Mouse (Mus musculus): ENCODE data around the gene Il12rb1. TPM values are rescaled to one million over a fixed set of nuclear protein-coding genes. Genes with fewer than 3 reads are reported as not detected.

The Il12rb1 gene
- polyA plus RNA-seq, 1 experiment from 2014 or later, result 0.20 TPM

- Histone ChIP-seq H3K36me3 (no peaks in the 10 kb centered on the region), H3K27ac (no peak overlapping the region), H3K4me2 (no peak overlapping the region), H3K4me1 (replicated peaks) (peaks cover 43% of the 10 kb centered on the region), H3K9me3 (replicated peaks) (no peaks in the 10 kb centered on the region), H3K4me3 (replicated peaks) (no peak overlapping the region), H3K27me3 (peaks cover 54% of the 10 kb centered on the region), H3K9ac (no peak overlapping the region)
- ATAC-seq (ENCODE audit: low read depth) (no peak), DNase-seq (no peak)
- 23% methylated on average over 2 of the region's 2 CpGs for WGBS (ENCODE audit: insufficient replicate concordance)
These were observed 45.6 kb downstream of the Il12rb1 start for GRCm38 (mm10) chr8:70853863-70854262.

- peaks cover 47% of the 10 kb centered on the region for H3K27me3 ChIP-seq
- ATAC-seq (ENCODE audit: low read depth), result no peak
- no peak overlapping the region for H3K4me3 ChIP-seq (replicated peaks)
- no peaks in the 10 kb centered on the region for H3K9me3 ChIP-seq (replicated peaks)
- H3K4me2 ChIP-seq, result peak overlapping the region; percentile 78; the same call in 1 of the 2 replicates
- WGBS (ENCODE audit: insufficient replicate concordance), result 55% methylated on average over 5 of the region's 5 CpGs
- H3K27ac ChIP-seq, result no peak overlapping the region
- no peak for DNase-seq
- no peaks in the 10 kb centered on the region for H3K36me3 ChIP-seq
- H3K9ac ChIP-seq, result no peak overlapping the region
- H3K4me1 ChIP-seq (replicated peaks), result peaks cover 38% of the 10 kb centered on the region
These were observed 47.8 kb downstream of the Il12rb1 start for GRCm38 (mm10) chr8:70856028-70856427.

- WGBS (ENCODE audit: insufficient replicate concordance), result 9% methylated on average over 33 of the region's 33 CpGs
- Histone ChIP-seq H3K9me3 (replicated peaks) (no peaks in the 10 kb centered on the region), H3K36me3 (no peaks in the 10 kb centered on the region), H3K4me2 (peak overlapping the region; percentile 78), H3K9ac (peak overlapping the region; percentile 60), H3K4me3 (replicated peaks) (peak overlapping the region; percentile 53), H3K27me3 (peaks cover 50% of the 10 kb centered on the region), H3K27ac (no peak overlapping the region), H3K4me1 (replicated peaks) (peaks cover 31% of the 10 kb centered on the region)
- ATAC-seq (ENCODE audit: low read depth) (peak; percentile 79), DNase-seq (peak; percentile 65)
These were observed 48.4 kb downstream of the Il12rb1 start for GRCm38 (mm10) chr8:70856541-70857197.

- ATAC-seq (ENCODE audit: low read depth), result no peak
- no peak for DNase-seq
- Histone ChIP-seq H3K4me3 (replicated peaks) (no peak overlapping the region), H3K27me3 (peaks cover 53% of the 10 kb centered on the region), H3K4me2 (no peak overlapping the region), H3K36me3 (no peaks in the 10 kb centered on the region), H3K27ac (no peak overlapping the region), H3K4me1 (replicated peaks) (peaks cover 26% of the 10 kb centered on the region), H3K9ac (0 out of 2 replicates have a peak overlapping the region, but pooled peaks have one; percentile 60), H3K9me3 (replicated peaks) (no peaks in the 10 kb centered on the region)
- 20% methylated on average over 4 of the region's 4 CpGs for WGBS (ENCODE audit: insufficient replicate concordance)
These were observed 49.3 kb downstream of the Il12rb1 start for GRCm38 (mm10) chr8:70857516-70857915.

- H3K9ac ChIP-seq, result peak within 1 kb of the TSS; percentile 19; the same call in 1 of the 2 replicates
- WGBS (ENCODE audit: insufficient replicate concordance), result 2% methylated on average over 55 of the region's 55 CpGs
- DNase-seq (no peak), ATAC-seq (ENCODE audit: low read depth) (no peak)
- no peak within 1 kb of the TSS for H3K27ac ChIP-seq
- peak within 1 kb of the TSS; percentile 74 for H3K4me3 ChIP-seq (replicated peaks)
- H3K9me3 ChIP-seq (replicated peaks), result no peaks in the 10 kb centered on the region
- H3K4me1 ChIP-seq (replicated peaks), result peaks cover 52% of the 10 kb centered on the region
- peaks cover 53% of the 10 kb centered on the region for H3K27me3 ChIP-seq
- peaks cover 6% of the 10 kb centered on the region for H3K36me3 ChIP-seq
- peak within 1 kb of the TSS; percentile 88 for H3K4me2 ChIP-seq
These were observed 54.8 kb downstream of the Il12rb1 start, which contains the start of gene Kcnn1 for GRCm38 (mm10) chr8:70862824-70863641. Kcnn1 (minus strand) TSS chr8:70863258.

GRCm38 (mm10) chr8:70863956-70864711 lies 55.9 kb downstream of the Il12rb1 start:
- peak overlapping the region; percentile 88 for H3K4me2 ChIP-seq
- 1% methylated on average over 46 of the region's 46 CpGs for WGBS (ENCODE audit: insufficient replicate concordance)
- peaks cover 53% of the 10 kb centered on the region for H3K27me3 ChIP-seq
- ATAC-seq (ENCODE audit: low read depth) (no peak), DNase-seq (no peak)
- H3K4me1 ChIP-seq (replicated peaks), result peaks cover 57% of the 10 kb centered on the region
- H3K27ac ChIP-seq, result no peak overlapping the region
- peak overlapping the region; percentile 74 for H3K4me3 ChIP-seq (replicated peaks)
- H3K9ac ChIP-seq, result peak overlapping the region; percentile 13
- H3K9me3 ChIP-seq (replicated peaks), result no peaks in the 10 kb centered on the region
- H3K36me3 ChIP-seq, result peaks cover 15% of the 10 kb centered on the region

- Histone ChIP-seq H3K4me3 (replicated peaks) (peak overlapping the region; percentile 74), H3K4me2 (peak overlapping the region; percentile 88), H3K9me3 (replicated peaks) (no peaks in the 10 kb centered on the region), H3K36me3 (peaks cover 15% of the 10 kb centered on the region), H3K9ac (peak overlapping the region; percentile 77), H3K4me1 (replicated peaks) (peaks cover 63% of the 10 kb centered on the region), H3K27ac (no peak overlapping the region), H3K27me3 (peaks cover 53% of the 10 kb centered on the region)
- no peak for ATAC-seq (ENCODE audit: low read depth)
- WGBS (ENCODE audit: insufficient replicate concordance), result 2% methylated on average over 24 of the region's 24 CpGs
- DNase-seq, result no peak
These were observed 56.5 kb downstream of the Il12rb1 start for GRCm38 (mm10) chr8:70864712-70865221.

- peak overlapping the region; percentile 88 for H3K4me2 ChIP-seq
- H3K36me3 ChIP-seq, result peaks cover 15% of the 10 kb centered on the region
- peak; percentile 87 for ATAC-seq (ENCODE audit: low read depth)
- peak; percentile 97 for DNase-seq
- H3K27ac ChIP-seq, result peak overlapping the region; percentile 91
- no peaks in the 10 kb centered on the region for H3K9me3 ChIP-seq (replicated peaks)
- peak overlapping the region; percentile 77 for H3K9ac ChIP-seq
- H3K27me3 ChIP-seq, result peaks cover 49% of the 10 kb centered on the region
- peak overlapping the region; percentile 74 for H3K4me3 ChIP-seq (replicated peaks)
- under 1% methylated on average over 46 of the region's 46 CpGs for WGBS (ENCODE audit: insufficient replicate concordance)
- H3K4me1 ChIP-seq (replicated peaks), result peaks cover 68% of the 10 kb centered on the region
These were observed 57.2 kb downstream of the Il12rb1 start for GRCm38 (mm10) chr8:70865350-70866000.

GRCm38 (mm10) chr8:70866001-70866520 lies 57.8 kb downstream of the Il12rb1 start:
- no peak for DNase-seq
- H3K9ac ChIP-seq, result peak overlapping the region; percentile 68
- WGBS (ENCODE audit: insufficient replicate concordance), result 10% methylated on average over 12 of the region's 12 CpGs

GRCm38 (mm10) chr8:70866566-70866965 lies 58.3 kb downstream of the Il12rb1 start:
- H3K4me1 ChIP-seq (replicated peaks), result peaks cover 73% of the 10 kb centered on the region
- H3K4me2 ChIP-seq, result peak overlapping the region; percentile 88

More at GRCm38 (mm10) chr8:70866001-70866520, 57.8 kb downstream of the Il12rb1 start:
- peak overlapping the region; percentile 88 for H3K4me2 ChIP-seq
- peaks cover 15% of the 10 kb centered on the region for H3K36me3 ChIP-seq
- peak overlapping the region; percentile 91 for H3K27ac ChIP-seq
- peak; percentile 13; the same call in 1 of the 2 replicates for ATAC-seq (ENCODE audit: low read depth)
- no peaks in the 10 kb centered on the region for H3K9me3 ChIP-seq (replicated peaks)
- H3K27me3 ChIP-seq, result peaks cover 45% of the 10 kb centered on the region
- H3K4me1 ChIP-seq (replicated peaks), result peaks cover 68% of the 10 kb centered on the region
- H3K4me3 ChIP-seq (replicated peaks), result peak overlapping the region; percentile 74

More at GRCm38 (mm10) chr8:70866566-70866965, 58.3 kb downstream of the Il12rb1 start:
- DNase-seq, result no peak
- peaks cover 40% of the 10 kb centered on the region for H3K27me3 ChIP-seq
- H3K27ac ChIP-seq, result peak overlapping the region; percentile 91
- peak overlapping the region; percentile 74 for H3K4me3 ChIP-seq (replicated peaks)
- H3K9me3 ChIP-seq (replicated peaks), result no peaks in the 10 kb centered on the region
- H3K36me3 ChIP-seq, result peaks cover 15% of the 10 kb centered on the region
- WGBS (ENCODE audit: insufficient replicate concordance), result 86% methylated on average over 7 of the region's 7 CpGs
- ATAC-seq (ENCODE audit: low read depth), result no peak
- H3K9ac ChIP-seq, result 0 out of 2 replicates have a peak overlapping the region, but pooled peaks have one; percentile 68
